Mouse (Mus musculus) gastrocnemius, adult 8-10 months (tissue): ENCODE data around the gene Tcf25. TPM values are rescaled to one million over a fixed set of nuclear protein-coding genes. Genes with fewer than 3 reads are reported as not detected.

ENCODE experiments used
- DNase-seq, 2 experiments: peaks; one replicate each; pipeline ENCODE4 v3.0.0; 2022; ENCODE audit warnings: low spot score in 2 of 2
- total RNA-seq, 4 experiments: library from RNA; stranded (reverse); gene quantifications; 2 replicates each; pipeline ENCODE4 v1.2.4; 2022

Tcf25 gene
- total RNA-seq, 4 experiments from 2014 or later = 125 to 155 (median 141) TPM

GRCm38 (mm10) chr8:123349073-123349472, 24.5 kb upstream of the Tcf25 start:
- DNase-seq = no peak

- no peak for DNase-seq
These were observed 21.4 kb upstream of the Tcf25 start for GRCm38 (mm10) chr8:123352118-123352517.

DNA sequence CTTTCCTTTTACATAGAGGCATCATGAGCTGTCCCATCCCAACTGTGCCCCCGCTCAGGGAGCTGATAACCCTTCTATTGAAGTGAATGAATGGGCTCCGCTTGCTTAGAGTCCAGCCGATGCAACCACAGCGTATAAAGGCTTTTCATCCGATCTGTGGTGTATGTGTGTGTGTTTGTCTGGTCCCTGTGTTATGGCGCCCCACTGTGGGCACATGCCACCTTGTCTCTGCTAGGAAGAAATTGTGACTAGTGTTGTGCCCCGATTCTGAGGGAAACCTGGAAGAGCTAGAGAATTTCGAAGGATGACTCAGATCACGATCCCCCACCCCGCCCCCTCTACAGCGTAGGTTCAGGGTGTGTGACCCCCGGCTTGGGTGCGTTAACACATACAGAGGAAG, 20.8 kb upstream of the Tcf25 start:
- DNase-seq = no peak

- DNase-seq = no peak
These were observed 20.3 kb upstream of the Tcf25 start for GRCm38 (mm10) chr8:123353216-123353615.

- DNase-seq = peak; percentile 52 to 57
These were observed 12.3 kb upstream of the Tcf25 start for GRCm38 (mm10) chr8:123361082-123361739.

GRCm38 (mm10) chr8:123374239-123374578, 656 bp downstream of the Tcf25 start:
- DNase-seq = peak; percentile 82 to 89

- DNase-seq = peak in 1 of 2 experiments; percentile 41
These were observed 2.1 kb downstream of the Tcf25 start for GRCm38 (mm10) chr8:123375701-123376100.

DNA sequence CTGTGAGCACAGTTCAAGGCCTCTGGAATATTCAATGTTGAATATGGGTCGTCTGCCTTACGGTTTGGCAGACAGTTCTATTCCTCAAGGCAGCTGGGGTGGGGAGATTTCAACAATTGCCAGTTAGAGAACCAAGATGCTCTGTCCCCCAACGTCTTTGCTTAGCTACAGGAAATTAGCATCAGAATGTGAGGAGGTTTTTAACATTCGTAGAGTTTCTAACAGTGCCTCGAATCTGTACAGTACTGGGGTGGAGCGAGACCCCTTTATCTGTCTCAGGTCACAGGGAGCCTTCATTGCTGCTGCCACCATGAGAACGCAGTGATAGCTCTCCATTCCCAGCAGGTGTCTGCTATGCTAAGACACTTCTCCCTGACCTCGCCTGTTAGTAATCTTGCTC, 2.6 kb downstream of the Tcf25 start:
- DNase-seq = no peak

DNA sequence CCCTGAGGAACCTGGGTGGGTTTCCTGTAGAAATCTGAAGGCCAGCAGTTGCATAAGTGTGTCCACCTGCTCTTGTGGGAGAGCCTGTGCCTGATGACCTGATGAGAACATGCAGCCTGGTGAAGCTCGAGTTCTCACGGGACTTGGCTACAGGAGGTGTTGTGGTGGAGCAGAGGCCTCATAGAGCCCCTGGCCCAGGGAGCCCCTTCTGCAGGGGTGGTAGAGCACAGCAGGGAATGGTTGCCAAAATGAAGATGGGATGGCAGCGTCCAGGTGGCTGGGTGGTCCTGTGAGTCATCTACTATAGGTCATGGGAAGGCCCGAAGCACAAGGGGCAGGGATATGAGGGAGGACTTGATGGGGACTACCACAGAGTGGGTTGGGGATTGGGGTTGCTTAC, 8.2 kb downstream of the Tcf25 start:
- no peak for DNase-seq

- no peak for DNase-seq
These were observed 9.0 kb downstream of the Tcf25 start for GRCm38 (mm10) chr8:123382516-123382915.

DNA sequence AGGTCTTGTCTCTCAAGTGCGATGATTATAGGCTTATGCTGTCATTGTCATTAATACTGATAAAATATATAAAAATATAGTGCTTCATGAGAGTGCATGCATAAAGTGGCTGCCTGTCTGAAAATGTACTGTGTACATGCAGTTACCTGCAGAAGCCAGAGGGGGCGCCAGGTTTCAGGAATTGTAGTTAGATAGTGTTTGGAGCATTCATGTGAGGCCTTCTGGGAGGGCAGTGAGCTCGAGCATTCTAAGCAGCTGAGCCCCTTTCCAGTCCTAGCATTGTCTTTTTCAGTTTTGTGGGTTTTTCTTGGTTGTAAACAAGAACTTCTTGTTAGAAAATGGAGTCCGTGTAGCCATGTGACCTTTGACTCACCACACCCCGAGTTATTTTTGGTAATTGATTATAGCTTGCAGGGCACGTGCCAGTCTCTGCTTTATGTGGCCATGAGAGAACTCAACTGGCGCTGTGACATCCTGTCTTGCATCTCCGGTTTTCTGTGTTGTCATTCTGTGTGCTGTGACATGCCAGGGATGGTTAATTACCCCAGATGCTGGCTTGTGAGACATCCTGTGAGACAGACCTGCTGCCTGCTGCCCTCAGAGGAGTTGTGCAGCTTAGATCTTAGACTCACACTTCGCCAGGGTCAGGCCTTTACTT, 11.5 kb downstream of the Tcf25 start:
- no peak for DNase-seq

- DNase-seq = no peak
These were observed 13.5 kb downstream of the Tcf25 start for GRCm38 (mm10) chr8:123387041-123387440.

DNA sequence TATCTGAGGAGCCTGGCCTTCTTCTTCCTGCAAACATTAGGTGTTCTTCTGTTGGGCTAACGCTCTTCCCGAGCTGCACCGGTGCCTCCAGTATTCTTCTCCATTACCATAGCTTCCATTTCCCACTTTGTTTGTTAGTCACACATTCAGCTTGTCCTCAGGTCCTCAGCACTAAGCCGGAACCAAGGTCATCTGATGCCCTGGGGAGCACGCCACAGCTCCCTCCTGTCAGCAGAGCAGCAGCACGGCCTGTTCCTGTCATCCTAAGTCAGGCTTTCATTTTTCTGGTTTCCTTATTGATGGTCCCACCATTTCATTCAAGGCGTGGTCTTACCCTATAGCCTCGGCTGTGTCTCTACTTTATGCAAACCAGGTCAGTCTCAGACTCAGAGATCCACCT, 14.2 kb downstream of the Tcf25 start:
- no peak for DNase-seq

- DNase-seq = no peak
These were observed 15.5 kb downstream of the Tcf25 start for GRCm38 (mm10) chr8:123389026-123389425.

GRCm38 (mm10) chr8:123398308-123398707, 24.8 kb downstream of the Tcf25 start:
- DNase-seq = no peak

DNA sequence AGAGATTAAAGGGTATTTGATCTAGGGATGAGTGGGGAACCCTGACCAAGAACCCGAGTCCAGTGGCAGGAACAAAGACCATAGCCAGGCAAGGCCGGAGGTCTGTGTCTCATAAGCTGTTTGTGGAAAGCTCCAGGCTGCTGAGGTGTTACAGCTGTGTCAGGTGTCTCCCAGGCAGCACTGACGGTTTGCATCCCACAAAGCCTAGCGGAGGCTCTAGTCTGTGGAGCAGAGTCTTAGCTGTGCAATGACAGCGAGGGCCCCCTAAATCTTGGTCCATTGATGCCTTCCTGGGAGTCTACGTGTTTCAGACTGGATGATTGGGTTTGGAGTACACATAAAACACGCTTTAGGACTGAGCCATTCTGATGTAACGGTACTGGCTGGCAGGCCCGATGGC, 28.4 kb downstream of the Tcf25 start:
- no peak for DNase-seq

DNA sequence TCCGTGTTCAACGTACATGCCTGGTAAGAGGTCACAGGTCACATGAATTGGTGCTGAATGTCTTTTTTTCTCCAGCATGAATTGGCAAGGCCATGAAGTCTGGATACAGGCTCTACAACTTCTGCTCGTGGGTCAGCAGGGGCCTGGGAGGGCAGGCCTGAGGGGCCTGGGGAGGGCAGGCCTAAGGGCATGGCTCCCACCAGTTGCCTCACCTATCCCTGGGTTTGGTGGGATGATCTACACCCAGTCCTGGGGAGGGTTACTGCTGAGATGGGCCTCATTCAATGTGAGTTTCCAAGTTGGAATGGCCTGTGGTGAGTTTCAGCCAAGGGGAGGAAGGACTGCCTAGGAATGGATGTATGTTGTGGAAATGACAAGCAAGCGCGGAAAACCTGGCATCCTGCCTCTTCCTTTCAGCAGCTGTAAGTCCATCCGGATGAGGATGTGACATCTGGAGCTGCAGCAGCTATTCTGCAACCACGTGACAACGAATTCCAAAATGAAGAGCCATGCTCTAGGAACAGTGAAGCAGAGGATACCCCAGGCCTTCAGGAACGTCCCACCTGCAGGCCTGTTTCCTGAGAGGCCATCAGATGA, 29.3 kb downstream of the Tcf25 start:
- no peak for DNase-seq

DNA sequence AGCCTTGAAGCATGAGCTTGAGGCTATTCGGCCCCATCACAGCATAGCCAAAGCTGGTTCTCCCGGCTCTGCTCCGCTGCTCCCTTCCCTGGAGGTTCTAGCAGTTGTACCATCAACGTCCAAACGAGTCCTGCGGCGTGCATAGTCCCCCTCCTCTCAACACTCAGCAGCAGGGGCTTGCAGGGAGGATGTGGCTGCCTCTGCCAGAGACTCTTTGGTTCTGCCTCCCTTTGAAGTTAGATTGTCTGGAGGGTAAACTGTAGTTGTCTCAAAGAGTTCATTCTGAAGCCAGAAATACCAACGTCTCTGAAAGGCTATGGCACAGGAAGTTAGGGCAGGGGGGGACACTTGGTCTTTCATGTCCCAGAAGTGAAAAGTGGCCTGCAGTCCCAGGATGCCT, 31.0 kb downstream of the Tcf25 start:
- DNase-seq = no peak

DNA sequence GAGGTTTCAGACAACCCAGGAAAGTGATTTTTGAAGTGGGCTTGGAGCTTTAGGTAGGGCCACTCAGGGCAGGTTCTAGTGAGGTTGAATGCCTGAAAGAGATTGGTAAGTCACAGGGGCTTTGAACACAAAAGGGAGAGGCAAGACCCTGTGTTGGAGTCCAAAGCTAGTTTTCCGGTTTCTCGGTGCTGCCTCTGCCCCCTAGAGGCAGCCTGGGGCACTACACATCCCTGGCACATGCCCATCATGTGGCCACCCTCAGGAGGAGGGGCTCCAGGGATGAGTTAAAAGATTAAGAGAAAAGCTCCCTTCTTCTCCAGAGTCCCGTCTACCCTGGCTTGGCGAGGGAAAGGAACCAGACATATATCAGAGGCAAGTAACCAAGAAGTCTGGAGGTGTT, 33.2 kb downstream of the Tcf25 start, which contains the start of gene Mc1r:
TSS of gene Mc1r (plus strand) at position 322 of the 400 bp plus-strand sequence.
- peak; percentile 33 to 42 for DNase-seq

GRCm38 (mm10) chr8:123407612-123408011, 34.1 kb downstream of the Tcf25 start:
- DNase-seq = no peak

- DNase-seq = no peak
These were observed 35.3 kb downstream of the Tcf25 start for GRCm38 (mm10) chr8:123408586-123409544.
